Mouse (Mus musculus): ENCODE measurements around the gene Fam107a. TPM values are rescaled to one million over a fixed set of nuclear protein-coding genes. Genes with fewer than 3 reads are reported as not detected.

Gene Fam107a
- 153 TPM for polyA plus RNA-seq (2014; fragmentation: Illumina TruSeq; extraction: RNeasy Lipid Tissue Mini Kit (QIAGEN cat#74804); ENCODE audit: low read depth, low replicate concordance)

DNA sequence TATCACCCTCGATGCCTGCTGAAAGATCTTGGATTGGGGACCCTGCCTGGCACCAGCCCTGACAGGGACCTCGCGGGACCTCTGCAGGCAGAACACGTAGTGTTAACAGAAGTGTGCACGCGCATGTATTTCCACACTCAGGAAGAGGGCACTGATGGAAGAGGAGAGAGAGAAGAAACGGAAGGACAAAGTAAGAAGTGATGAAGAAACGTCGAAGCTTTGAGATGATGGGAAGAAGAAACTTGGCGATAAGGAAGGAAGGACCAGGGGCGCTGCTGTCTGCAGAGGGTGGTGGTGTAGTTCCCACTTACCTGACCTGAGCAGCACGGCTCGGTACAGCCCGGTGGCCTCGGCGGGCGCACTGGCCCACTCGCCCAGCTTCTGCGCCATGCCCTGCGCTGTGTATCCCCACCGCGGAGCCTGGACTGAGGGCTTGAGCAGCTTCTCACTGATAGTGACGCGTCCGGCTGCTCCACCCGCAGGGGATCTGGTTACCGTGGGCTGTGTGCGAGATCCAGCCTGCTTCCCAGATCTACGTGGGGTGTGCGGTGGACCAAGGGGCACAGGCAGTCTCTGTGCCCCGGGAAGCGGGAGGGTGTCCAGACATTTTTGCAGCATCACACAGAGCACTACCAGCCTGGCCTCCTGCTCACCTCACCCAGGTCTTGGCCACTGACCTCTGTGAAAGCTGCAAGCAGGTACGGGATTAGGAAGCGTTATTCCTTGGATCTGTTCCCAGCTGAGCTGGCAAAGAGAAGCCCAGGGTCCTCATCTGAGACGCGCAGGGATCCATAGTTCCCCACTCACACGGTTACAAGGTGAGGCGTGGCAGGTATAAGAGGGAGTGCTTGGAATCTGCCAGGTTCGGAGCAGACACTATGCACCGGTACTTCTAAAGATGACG, at the start of gene Fam107a:
TSS of gene Fam107a (minus strand) at position 830 of the 904 bp plus-strand sequence.

DNA sequence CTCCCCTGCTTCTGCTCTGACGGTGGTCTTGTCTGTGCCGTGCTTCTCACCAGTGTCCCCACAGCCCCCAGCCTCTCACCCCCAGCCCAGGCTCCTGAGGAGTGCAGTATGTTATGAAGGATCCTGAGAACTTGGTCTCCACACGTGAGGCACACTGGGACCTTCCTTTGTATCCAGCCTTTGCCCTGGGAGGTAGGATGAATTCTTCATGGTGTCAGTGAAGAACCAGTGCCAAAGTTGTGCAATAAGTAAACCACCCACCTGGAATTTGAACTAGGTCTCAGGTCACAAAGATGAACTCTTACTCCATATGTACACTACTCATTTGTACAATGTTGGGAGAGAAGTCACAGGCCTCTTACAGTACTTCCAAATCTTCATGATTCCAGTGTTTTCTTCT, 58.7 kb downstream of the Fam107a start, which contains the start of gene Acox2:
TSS of gene Acox2 (minus strand) at position 188 of the 400 bp plus-strand sequence.

Other genes with a start within 250 kb of the Fam107a start
- 44.4 TPM for gene Rpp14, start 237.7 kb downstream of the Fam107a start, polyA plus RNA-seq (2014; fragmentation: Illumina TruSeq; extraction: RNeasy Lipid Tissue Mini Kit (QIAGEN cat#74804); ENCODE audit: low read depth, low replicate concordance)
- 51.1 TPM for gene Pxk, start 219.8 kb downstream of the Fam107a start, polyA plus RNA-seq (2014; fragmentation: Illumina TruSeq; extraction: RNeasy Lipid Tissue Mini Kit (QIAGEN cat#74804); ENCODE audit: low read depth, low replicate concordance)
- gene Pdhb, start 145.0 kb downstream of the Fam107a start, polyA plus RNA-seq (2014; fragmentation: Illumina TruSeq; extraction: RNeasy Lipid Tissue Mini Kit (QIAGEN cat#74804); ENCODE audit: low read depth, low replicate concordance): 353 TPM
- 42.9 TPM for gene Kctd6, start 103.9 kb downstream of the Fam107a start, polyA plus RNA-seq (2014; fragmentation: Illumina TruSeq; extraction: RNeasy Lipid Tissue Mini Kit (QIAGEN cat#74804); ENCODE audit: low read depth, low replicate concordance)
- gene Acox2, start 58.7 kb downstream of the Fam107a start, polyA plus RNA-seq (2014; fragmentation: Illumina TruSeq; extraction: RNeasy Lipid Tissue Mini Kit (QIAGEN cat#74804); ENCODE audit: low read depth, low replicate concordance): 61.4 TPM
- 0.36 TPM for gene Oit1, start 60.7 kb upstream of the Fam107a start, polyA plus RNA-seq (2014; fragmentation: Illumina TruSeq; extraction: RNeasy Lipid Tissue Mini Kit (QIAGEN cat#74804); ENCODE audit: low read depth, low replicate concordance)

Measured in kidney, adult 10 weeks (tissue).